Mouse (Mus musculus): ENCODE results near the gene Pacs2. TPM values are rescaled to one million over a fixed set of nuclear protein-coding genes. Genes with fewer than 3 reads are reported as not detected.

Gene Pacs2
- polyA plus RNA-seq, 1 experiment from 2014 or later: 17.9 TPM

DNA sequence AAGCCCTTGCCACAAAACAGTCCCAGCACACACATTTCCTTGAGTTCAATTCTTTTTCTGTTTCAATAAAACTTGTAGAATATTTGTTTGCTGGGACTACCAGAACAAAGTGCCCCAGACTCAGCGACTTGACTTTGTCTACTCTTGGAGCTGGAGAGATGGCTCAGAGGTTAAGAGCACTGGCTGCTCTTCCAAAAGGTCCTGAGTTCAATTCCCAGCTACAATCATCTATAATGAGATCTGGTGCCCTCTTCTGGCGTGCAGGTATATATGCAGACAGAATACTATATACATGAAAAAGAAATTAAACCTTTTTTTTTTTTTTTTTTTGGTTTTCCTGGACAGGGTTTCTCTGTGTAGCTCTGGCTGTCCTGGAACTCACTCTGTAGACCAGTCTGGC is 11.6 kb upstream of the Pacs2 start:
- no peak for ATAC-seq (ENCODE audit: low read depth)
- WGBS: 36% methylated on average over 2 of the region's 2 CpGs
- H3K36me3 ChIP-seq (ENCODE audit: control insufficient read depth, insufficient read depth, low read length): no peaks in the 10 kb centered on the region
- H3K4me3 ChIP-seq (ENCODE audit: low read depth, low read length): no peak overlapping the region
- no peak overlapping the region for H3K27ac ChIP-seq (replicated peaks; ENCODE audit: low read depth, low read length)
- no peaks in the 10 kb centered on the region for H3K9me3 ChIP-seq (ENCODE audit: control insufficient read depth, low read length)
- peaks cover 9% of the 10 kb centered on the region for H3K4me1 ChIP-seq (ENCODE audit: control insufficient read depth, insufficient read depth, low read length)
- H3K4me2 ChIP-seq (ENCODE audit: low read depth, low read length): no peak overlapping the region
- no peak overlapping the region for H3K9ac ChIP-seq (ENCODE audit: low read depth, low read length)
- DNase-seq (ENCODE audit: low spot score): no peak
- no peaks in the 10 kb centered on the region for H3K27me3 ChIP-seq (replicated peaks; ENCODE audit: control insufficient read depth, insufficient read depth, low read length)

DNA sequence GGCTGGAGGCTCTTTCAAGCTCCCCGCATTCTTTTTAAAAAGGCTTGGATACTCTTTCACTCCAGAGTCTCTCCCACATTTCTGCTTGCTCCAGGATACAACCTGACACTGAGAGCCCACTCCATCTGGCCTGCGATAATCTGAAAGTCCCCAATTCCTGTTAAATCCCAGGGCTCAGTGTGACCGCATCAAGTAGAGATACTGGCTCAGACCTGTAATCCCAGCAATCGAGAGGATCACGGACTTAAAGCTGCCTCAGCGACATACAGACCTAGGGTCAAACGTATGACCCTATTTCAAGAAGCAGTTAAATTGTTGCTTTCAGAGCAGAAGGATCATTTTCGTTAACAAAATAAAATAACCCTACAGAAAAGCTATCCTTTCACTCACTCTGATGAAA is 10.3 kb upstream of the Pacs2 start:
- 65% methylated on average over 8 of the region's 8 CpGs for WGBS
- DNase-seq (ENCODE audit: low spot score) (no peak), ATAC-seq (ENCODE audit: low read depth) (no peak)
- Histone ChIP-seq H3K9ac (ENCODE audit: low read depth, low read length) (no peak overlapping the region), H3K9me3 (ENCODE audit: control insufficient read depth, low read length) (no peaks in the 10 kb centered on the region), H3K4me2 (ENCODE audit: low read depth, low read length) (no peak overlapping the region), H3K4me3 (ENCODE audit: low read depth, low read length) (no peak overlapping the region), H3K4me1 (ENCODE audit: control insufficient read depth, insufficient read depth, low read length) (peaks cover 3% of the 10 kb centered on the region), H3K36me3 (ENCODE audit: control insufficient read depth, insufficient read depth, low read length) (no peaks in the 10 kb centered on the region), H3K27me3 (replicated peaks; ENCODE audit: control insufficient read depth, insufficient read depth, low read length) (no peaks in the 10 kb centered on the region), H3K27ac (replicated peaks; ENCODE audit: low read depth, low read length) (no peak overlapping the region)

DNA sequence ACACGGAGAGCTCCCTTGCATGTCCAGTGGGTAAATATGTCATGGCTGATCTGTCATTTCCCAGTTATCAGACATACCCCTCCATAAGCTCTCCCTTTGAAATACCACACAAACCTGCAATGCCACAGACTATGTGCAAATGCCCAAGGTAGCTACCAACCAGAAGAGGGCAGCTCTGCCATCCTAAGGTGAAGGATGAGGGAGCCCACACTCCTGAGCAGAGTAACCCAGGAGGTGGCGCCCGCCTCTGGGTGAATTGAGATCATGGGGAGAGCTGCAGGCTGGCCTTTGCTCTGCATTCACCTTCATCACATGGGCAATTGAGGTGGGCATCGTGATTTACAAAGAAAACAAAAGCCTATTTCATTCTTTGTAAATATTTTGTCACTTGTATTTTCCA is 9.3 kb upstream of the Pacs2 start:
- 34% methylated on average over 4 of the region's 4 CpGs for WGBS
- peak; percentile 51 for DNase-seq (ENCODE audit: low spot score)

GRCm38 (mm10) chr12:113011702-113012360 is 2.5 kb upstream of the Pacs2 start:
- H3K4me3 ChIP-seq (ENCODE audit: low read depth, low read length): no peak overlapping the region
- H3K36me3 ChIP-seq (ENCODE audit: control insufficient read depth, insufficient read depth, low read length): no peaks in the 10 kb centered on the region
- H3K4me2 ChIP-seq (ENCODE audit: low read depth, low read length): no peak overlapping the region
- H3K27ac ChIP-seq (replicated peaks; ENCODE audit: low read depth, low read length): no peak overlapping the region
- ATAC-seq (ENCODE audit: low read depth) (no peak), DNase-seq (ENCODE audit: low spot score) (no peak)
- no peaks in the 10 kb centered on the region for H3K9me3 ChIP-seq (ENCODE audit: control insufficient read depth, low read length)
- H3K9ac ChIP-seq (ENCODE audit: low read depth, low read length): no peak overlapping the region
- 88% methylated on average over 6 of the region's 6 CpGs for WGBS
- H3K27me3 ChIP-seq (replicated peaks; ENCODE audit: control insufficient read depth, insufficient read depth, low read length): no peaks in the 10 kb centered on the region
- H3K4me1 ChIP-seq (ENCODE audit: control insufficient read depth, insufficient read depth, low read length): peaks cover 22% of the 10 kb centered on the region

More for the DNA sequence above, 9.3 kb upstream of the Pacs2 start:
- Histone ChIP-seq H3K36me3 (ENCODE audit: control insufficient read depth, insufficient read depth, low read length) (no peaks in the 10 kb centered on the region), H3K4me1 (ENCODE audit: control insufficient read depth, insufficient read depth, low read length) (no peaks in the 10 kb centered on the region; the same call in 1 of the 2 replicates), H3K27me3 (replicated peaks; ENCODE audit: control insufficient read depth, insufficient read depth, low read length) (no peaks in the 10 kb centered on the region), H3K9me3 (ENCODE audit: control insufficient read depth, low read length) (no peaks in the 10 kb centered on the region), H3K4me2 (ENCODE audit: low read depth, low read length) (no peak overlapping the region), H3K4me3 (ENCODE audit: low read depth, low read length) (no peak overlapping the region), H3K27ac (replicated peaks; ENCODE audit: low read depth, low read length) (no peak overlapping the region), H3K9ac (ENCODE audit: low read depth, low read length) (no peak overlapping the region)
- ATAC-seq (ENCODE audit: low read depth): no peak

GRCm38 (mm10) chr12:113012443-113012842 is 1.9 kb upstream of the Pacs2 start:
- Histone ChIP-seq H3K4me1 (ENCODE audit: control insufficient read depth, insufficient read depth, low read length) (peaks cover 25% of the 10 kb centered on the region), H3K36me3 (ENCODE audit: control insufficient read depth, insufficient read depth, low read length) (no peaks in the 10 kb centered on the region), H3K27me3 (replicated peaks; ENCODE audit: control insufficient read depth, insufficient read depth, low read length) (no peaks in the 10 kb centered on the region), H3K4me2 (ENCODE audit: low read depth, low read length) (no peak overlapping the region), H3K4me3 (ENCODE audit: low read depth, low read length) (no peak overlapping the region), H3K9ac (ENCODE audit: low read depth, low read length) (no peak overlapping the region), H3K9me3 (ENCODE audit: control insufficient read depth, low read length) (no peaks in the 10 kb centered on the region), H3K27ac (replicated peaks; ENCODE audit: low read depth, low read length) (peak overlapping the region; percentile 83; the same call in 1 of the 2 replicates)
- DNase-seq (ENCODE audit: low spot score) (no peak), ATAC-seq (ENCODE audit: low read depth) (no peak)
- 85% methylated on average over 5 of the region's 5 CpGs for WGBS

- Histone ChIP-seq H3K27me3 (replicated peaks; ENCODE audit: control insufficient read depth, insufficient read depth, low read length) (no peaks in the 10 kb centered on the region), H3K4me2 (ENCODE audit: low read depth, low read length) (peak overlapping the region; percentile 59), H3K4me3 (ENCODE audit: low read depth, low read length) (peak overlapping the region; percentile 96; the same call in 1 of the 2 replicates), H3K4me1 (ENCODE audit: control insufficient read depth, insufficient read depth, low read length) (peaks cover 25% of the 10 kb centered on the region), H3K27ac (replicated peaks; ENCODE audit: low read depth, low read length) (peak overlapping the region; percentile 83), H3K9me3 (ENCODE audit: control insufficient read depth, low read length) (no peaks in the 10 kb centered on the region), H3K9ac (ENCODE audit: low read depth, low read length) (peak overlapping the region; percentile 87), H3K36me3 (ENCODE audit: control insufficient read depth, insufficient read depth, low read length) (no peaks in the 10 kb centered on the region)
- peak; percentile 56 for DNase-seq (ENCODE audit: low spot score)
- WGBS: 29% methylated on average over 3 of the region's 3 CpGs
- ATAC-seq (ENCODE audit: low read depth): no peak
These were observed 1.3 kb upstream of the Pacs2 start for GRCm38 (mm10) chr12:113013021-113013491.

- no peaks in the 10 kb centered on the region for H3K27me3 ChIP-seq (replicated peaks; ENCODE audit: control insufficient read depth, insufficient read depth, low read length)
- H3K4me1 ChIP-seq (ENCODE audit: control insufficient read depth, insufficient read depth, low read length): peaks cover 25% of the 10 kb centered on the region
- H3K9ac ChIP-seq (ENCODE audit: low read depth, low read length): peak overlapping the region; percentile 86
- DNase-seq (ENCODE audit: low spot score): peak; percentile 33
- H3K9me3 ChIP-seq (ENCODE audit: control insufficient read depth, low read length): no peaks in the 10 kb centered on the region
- 3% methylated on average over 17 of the region's 64 CpGs for WGBS
- H3K36me3 ChIP-seq (ENCODE audit: control insufficient read depth, insufficient read depth, low read length): no peaks in the 10 kb centered on the region
- H3K4me2 ChIP-seq (ENCODE audit: low read depth, low read length): peak overlapping the region; percentile 79
- ATAC-seq (ENCODE audit: low read depth): peak; percentile 10; the same call in 1 of the 2 replicates
- H3K27ac ChIP-seq (replicated peaks; ENCODE audit: low read depth, low read length): peak overlapping the region; percentile 39; the same call in 1 of the 2 replicates
- H3K4me3 ChIP-seq (ENCODE audit: low read depth, low read length): peak overlapping the region; percentile 96
These were observed 551 bp downstream of the Pacs2 start for GRCm38 (mm10) chr12:113014561-113015556.

- peak overlapping the region; percentile 79 for H3K4me2 ChIP-seq (ENCODE audit: low read depth, low read length)
- H3K27me3 ChIP-seq (replicated peaks; ENCODE audit: control insufficient read depth, insufficient read depth, low read length): no peaks in the 10 kb centered on the region
- no peak for DNase-seq (ENCODE audit: low spot score)
- ATAC-seq (ENCODE audit: low read depth): no peak
- H3K9ac ChIP-seq (ENCODE audit: low read depth, low read length): peak overlapping the region; percentile 86
- H3K27ac ChIP-seq (replicated peaks; ENCODE audit: low read depth, low read length): no peak overlapping the region
- 78% methylated on average over 4 of the region's 4 CpGs for WGBS
- H3K9me3 ChIP-seq (ENCODE audit: control insufficient read depth, low read length): no peaks in the 10 kb centered on the region
- H3K36me3 ChIP-seq (ENCODE audit: control insufficient read depth, insufficient read depth, low read length): peaks cover 4% of the 10 kb centered on the region; the same call in 1 of the 2 replicates
- peaks cover 25% of the 10 kb centered on the region for H3K4me1 ChIP-seq (ENCODE audit: control insufficient read depth, insufficient read depth, low read length)
- peak overlapping the region; percentile 96; the same call in 1 of the 2 replicates for H3K4me3 ChIP-seq (ENCODE audit: low read depth, low read length)
These were observed 1.6 kb downstream of the Pacs2 start for GRCm38 (mm10) chr12:113015956-113016355.

Measured in embryonic facial prominence, embryonic 14.5 days (tissue).